Mouse (Mus musculus): ENCODE data around the gene Vmn1r27. TPM values are rescaled to one million over a fixed set of nuclear protein-coding genes. Genes with fewer than 3 reads are reported as not detected.

Vmn1r27 gene
- not detected in 2 replicates for polyA plus RNA-seq (2012; rRNA removed)

DNA sequence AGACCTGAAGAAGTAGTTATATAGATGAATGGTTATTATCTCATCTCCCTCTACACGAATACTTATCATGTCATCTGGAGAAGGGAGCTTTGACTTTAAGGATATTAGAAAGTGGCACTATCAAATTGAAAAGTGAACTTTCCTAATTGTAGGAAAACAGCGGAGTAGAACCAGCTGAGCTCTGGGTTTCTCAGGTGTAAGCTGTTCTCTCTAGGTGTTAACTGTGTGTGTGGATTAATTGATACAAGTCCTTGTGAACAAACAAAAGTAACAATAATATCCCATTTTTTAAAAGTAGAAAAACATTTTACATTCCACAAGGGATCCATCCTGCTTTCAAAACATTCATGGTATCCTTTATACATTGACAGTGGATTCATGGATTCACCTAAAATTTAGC is at the start of gene Vmn1r27:
TSS of gene Vmn1r27 (minus strand) at position 101 of the 400 bp plus-strand sequence.
- TF ChIP-seq POLR2A (IDR thresholded peaks at IDR 0.05; ENCODE audit: borderline replicate concordance, insufficient read depth, low read length) (no peak), CTCF (IDR thresholded peaks at IDR 0.05; ENCODE audit: borderline replicate concordance, insufficient read depth, low read depth, low read length) (no peak)

DNA sequence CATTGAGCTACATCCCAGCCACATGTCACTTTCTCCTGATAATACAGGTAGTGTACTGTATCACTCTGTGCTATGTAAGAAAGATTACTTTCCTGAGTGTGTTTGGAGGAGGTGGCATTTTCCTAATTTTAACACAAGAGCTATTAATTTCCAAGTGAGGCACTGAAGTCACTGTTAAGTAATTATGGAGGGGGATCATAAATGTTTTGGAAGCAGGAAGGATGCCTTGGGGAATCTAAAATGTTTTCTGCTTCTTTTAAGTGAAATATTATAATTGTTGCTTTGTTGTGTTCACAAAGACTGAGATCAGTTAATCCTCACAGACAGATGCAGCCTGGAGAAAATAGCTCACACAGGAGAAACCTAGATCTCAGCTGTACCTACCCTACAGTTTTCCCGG is 43.1 kb upstream of the Vmn1r27 start, which contains the start of gene Vmn1r28:
TSS of gene Vmn1r28 (plus strand) at position 301 of the 400 bp plus-strand sequence.
- TF ChIP-seq CTCF (IDR thresholded peaks at IDR 0.05; ENCODE audit: borderline replicate concordance, insufficient read depth, low read depth, low read length) = no peak
- TF ChIP-seq POLR2A (IDR thresholded peaks at IDR 0.05; ENCODE audit: borderline replicate concordance, insufficient read depth, low read length) = no peak

More for the DNA sequence above, at the start of gene Vmn1r27:
- H3K4me3 ChIP-seq (replicated peaks; ENCODE audit: insufficient read depth, low read depth, low read length) = no peak within 1 kb of the TSS
- no peak within 1 kb of the TSS for H3K27ac ChIP-seq (ENCODE audit: insufficient read depth, low read length)
- no peak for DNase-seq
- no peaks in the 10 kb centered on the region for H3K27me3 ChIP-seq (ENCODE audit: control insufficient read depth, insufficient read depth, low read length)
- 82% methylated on average over 2 of the region's 2 CpGs for WGBS
- H3K4me1 ChIP-seq (ENCODE audit: control insufficient read depth, insufficient read depth, low read length) = no peaks in the 10 kb centered on the region

GRCm38 (mm10) chr6:58216119-58216518 is 2.5 kb downstream of the Vmn1r27 start:
- Histone ChIP-seq H3K4me1 (ENCODE audit: control insufficient read depth, insufficient read depth, low read length) (no peaks in the 10 kb centered on the region), H3K4me3 (replicated peaks; ENCODE audit: insufficient read depth, low read depth, low read length) (no peak overlapping the region), H3K27ac (ENCODE audit: insufficient read depth, low read length) (no peak overlapping the region), H3K27me3 (ENCODE audit: control insufficient read depth, insufficient read depth, low read length) (no peaks in the 10 kb centered on the region)
- TF ChIP-seq POLR2A (IDR thresholded peaks at IDR 0.05; ENCODE audit: borderline replicate concordance, insufficient read depth, low read length) (no peak), CTCF (IDR thresholded peaks at IDR 0.05; ENCODE audit: borderline replicate concordance, insufficient read depth, low read depth, low read length) (no peak)
- DNase-seq = no peak
- 71% methylated on average over 2 of the region's 2 CpGs for WGBS

More for the DNA sequence above, 43.1 kb upstream of the Vmn1r27 start, which contains the start of gene Vmn1r28:
- H3K4me1 ChIP-seq (ENCODE audit: control insufficient read depth, insufficient read depth, low read length) = no peaks in the 10 kb centered on the region
- H3K27me3 ChIP-seq (ENCODE audit: control insufficient read depth, insufficient read depth, low read length) = no peaks in the 10 kb centered on the region
- WGBS = 93% methylated on average over 1 of the region's 1 CpGs
- no peak within 1 kb of the TSS for H3K4me3 ChIP-seq (replicated peaks; ENCODE audit: insufficient read depth, low read depth, low read length)
- no peak within 1 kb of the TSS for H3K27ac ChIP-seq (ENCODE audit: insufficient read depth, low read length)
- no peak for DNase-seq

Other genes starting within 250 kb of the Vmn1r27 start
- not detected in 2 replicates for gene Vmn1r25, start 238.0 kb downstream of the Vmn1r27 start, polyA plus RNA-seq (2012; rRNA removed)
- gene Vmn1r26, start 203.7 kb downstream of the Vmn1r27 start, polyA plus RNA-seq (2012; rRNA removed) = not detected in 2 replicates
- gene Vmn1r28, start 43.2 kb upstream of the Vmn1r27 start, polyA plus RNA-seq (2012; rRNA removed) = not detected in 2 replicates
- not detected in 2 replicates for gene Vmn1r29, start 82.7 kb upstream of the Vmn1r27 start, polyA plus RNA-seq (2012; rRNA removed)
- gene Vmn1r30, start 224.6 kb upstream of the Vmn1r27 start, polyA plus RNA-seq (2012; rRNA removed) = not detected in 2 replicates